Mouse (Mus musculus): ENCODE results near the gene Tgoln1.

The Tgoln1 gene

GRCm38 (mm10) chr6:72616643-72617288, at the start of gene Tgoln1:
Tgoln1 (minus strand) TSS chr6:72617000.
- peak; percentile 90 for DNase-seq

- DNase-seq = no peak
Observed at GRCm38 (mm10) chr6:72664290-72664689, 47.5 kb upstream of the Tgoln1 start.

GRCm38 (mm10) chr6:72663000-72663399, 46.2 kb upstream of the Tgoln1 start:
- no peak for DNase-seq

- DNase-seq = no peak
Observed at GRCm38 (mm10) chr6:72660391-72660720, 43.6 kb upstream of the Tgoln1 start.

GRCm38 (mm10) chr6:72659717-72660390, 43.1 kb upstream of the Tgoln1 start:
- no peak for DNase-seq

- DNase-seq = no peak
Observed at GRCm38 (mm10) chr6:72658006-72658405, 41.2 kb upstream of the Tgoln1 start.

- DNase-seq = no peak
Observed at GRCm38 (mm10) chr6:72656053-72656442, 39.2 kb upstream of the Tgoln1 start.

GRCm38 (mm10) chr6:72655309-72656052, 38.7 kb upstream of the Tgoln1 start:
- no peak for DNase-seq

- DNase-seq = no peak
Observed at GRCm38 (mm10) chr6:72654355-72654754, 37.6 kb upstream of the Tgoln1 start.

GRCm38 (mm10) chr6:72653419-72653818, 36.6 kb upstream of the Tgoln1 start:
- no peak for DNase-seq

- no peak for DNase-seq
Observed at GRCm38 (mm10) chr6:72650338-72650851, 33.6 kb upstream of the Tgoln1 start.

- DNase-seq = no peak
Observed at GRCm38 (mm10) chr6:72648002-72648595, 31.3 kb upstream of the Tgoln1 start.

GRCm38 (mm10) chr6:72647383-72647820, 30.6 kb upstream of the Tgoln1 start:
- DNase-seq = peak; percentile 37

- DNase-seq = no peak
Observed at GRCm38 (mm10) chr6:72645364-72645763, 28.6 kb upstream of the Tgoln1 start.

- no peak for DNase-seq
Observed at GRCm38 (mm10) chr6:72644576-72644975, 27.8 kb upstream of the Tgoln1 start.

GRCm38 (mm10) chr6:72641218-72641954, 24.6 kb upstream of the Tgoln1 start:
- no peak for DNase-seq

GRCm38 (mm10) chr6:72636940-72637339, 20.1 kb upstream of the Tgoln1 start:
- DNase-seq = no peak

- peak; percentile 23 for DNase-seq
Observed at GRCm38 (mm10) chr6:72635760-72636431, 19.1 kb upstream of the Tgoln1 start.

- DNase-seq = no peak
Observed at GRCm38 (mm10) chr6:72634311-72634710, 17.5 kb upstream of the Tgoln1 start.

GRCm38 (mm10) chr6:72631700-72632099, 14.9 kb upstream of the Tgoln1 start:
- no peak for DNase-seq

GRCm38 (mm10) chr6:72630961-72631360, 14.2 kb upstream of the Tgoln1 start:
- no peak for DNase-seq

- no peak for DNase-seq
Observed at GRCm38 (mm10) chr6:72630370-72630769, 13.6 kb upstream of the Tgoln1 start.

All from cerebellum, adult 8-10 months (tissue).